Comparison of ENCODE assay signal across 26 mouse cellular contexts in the genomic region with DNA sequence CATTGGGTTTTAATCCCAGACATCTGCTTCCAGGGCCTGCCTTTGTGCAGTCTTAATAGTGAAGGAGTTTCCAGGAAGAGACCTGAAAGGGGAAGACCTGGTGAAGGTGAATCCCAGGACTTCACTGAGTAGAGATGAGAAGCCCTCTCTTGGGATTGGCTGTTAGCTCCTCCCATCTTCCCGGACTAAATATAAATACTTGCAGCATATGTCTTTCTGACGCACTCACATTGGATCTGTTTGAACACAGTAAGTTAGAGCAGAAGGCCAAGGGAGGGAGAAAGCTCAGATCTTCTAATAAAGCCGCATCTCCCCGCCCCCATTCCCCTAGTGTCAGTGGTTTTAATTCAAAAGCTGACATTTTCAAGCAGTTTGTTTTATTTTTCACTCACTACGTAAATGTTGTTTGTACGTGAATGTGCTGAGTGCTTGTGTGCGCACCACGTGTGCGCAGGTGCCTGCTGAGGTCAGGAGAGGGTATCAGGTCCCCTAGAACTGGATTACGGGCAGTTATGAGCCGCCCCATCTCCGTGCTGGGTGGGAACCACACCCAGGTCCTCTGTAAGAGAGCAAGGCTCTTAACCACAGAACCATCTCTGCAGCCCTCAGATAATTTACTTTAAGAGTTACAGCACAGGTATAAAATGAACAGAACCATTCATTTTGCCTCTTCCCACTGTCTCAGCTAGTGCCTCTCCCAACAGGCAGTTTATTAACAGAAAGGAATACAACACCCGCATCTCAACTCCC.
A peak's percentile ranks its signal among the peaks of the same experiment; 100 is the strongest.
DNase-seq lines count a peak whose midpoint lies in the region; ATAC-seq and TF ChIP-seq lines count a peak whose summit lies in the region.
"Had no signal": no experiment of that assay in that cellular context is flagged by ENCODE, and none has a peak within 500 bp of the region (broad histone marks: within the 10 kb centered on the region; RNA-seq: fewer than 3 reads in every experiment).

No protein-coding gene starts in this region.

- H3K27ac ChIP-seq in liver, embryonic 11.5 days (ENCODE audit: low read depth, low read length) = no peak overlapping the region
- no peak overlapping the region for H3K27ac ChIP-seq in liver, postnatal 0 days (ENCODE audit: low read depth)
- H3K27ac ChIP-seq in liver, embryonic 16.5 days (ENCODE audit: low read length) = no peak overlapping the region
- H3K27ac ChIP-seq: gastrocnemius, adult 2 months; heart, adult 2 months; hindbrain, embryonic 10.5 days; hindbrain, embryonic 15.5 days; kidney, embryonic 15.5 days; limb, embryonic 10.5 days; limb, embryonic 15.5 days; lung, embryonic 15.5 days; neural tube, embryonic 13.5 days had no signal

- no peak overlapping the region for H3K4me2 ChIP-seq in liver, embryonic 11.5 days
- H3K4me2 ChIP-seq in liver, postnatal 0 days (ENCODE audit: low read depth, low read length) = no peak overlapping the region
- H3K4me2 ChIP-seq in liver, embryonic 16.5 days (ENCODE audit: low read depth, low read length) = no peak overlapping the region
- H3K4me2 ChIP-seq: heart, embryonic 12.5 days; hindbrain, embryonic 15.5 days; kidney, embryonic 15.5 days; limb, embryonic 15.5 days; lung, embryonic 15.5 days; neural tube, embryonic 13.5 days had no signal

- peaks cover 6% of the 10 kb centered on the region; the same call in 1 of the 2 replicates for H3K27me3 ChIP-seq in liver, embryonic 11.5 days (replicated peaks; ENCODE audit: control insufficient read depth, insufficient read depth, low read length)
- no peaks in the 10 kb centered on the region for H3K27me3 ChIP-seq in liver, postnatal 0 days (ENCODE audit: insufficient read depth, low read length)
- H3K27me3 ChIP-seq in liver, embryonic 16.5 days (ENCODE audit: control insufficient read depth, insufficient read depth, low read depth, low read length) = no peaks in the 10 kb centered on the region
- H3K27me3 ChIP-seq: hindbrain, embryonic 15.5 days; lung, embryonic 15.5 days; neural tube, embryonic 13.5 days; Patski had no signal

- H3K4me3 ChIP-seq in liver, embryonic 11.5 days (ENCODE audit: low read depth, low read length) = no peak overlapping the region
- H3K4me3 ChIP-seq in liver, postnatal 0 days (ENCODE audit: low read depth, low read length) = no peak overlapping the region
- H3K4me3 ChIP-seq in liver, embryonic 16.5 days (ENCODE audit: low read depth, low read length) = no peak overlapping the region
- H3K4me3 ChIP-seq: gastrocnemius, adult 2 months; heart, adult 2 months; heart, embryonic 12.5 days; hindbrain, embryonic 10.5 days; hindbrain, embryonic 15.5 days; kidney, embryonic 15.5 days; limb, embryonic 10.5 days; limb, embryonic 15.5 days; lung, embryonic 15.5 days; neural tube, embryonic 13.5 days had no signal

- H3K36me3 ChIP-seq in liver, embryonic 11.5 days (ENCODE audit: control insufficient read depth, insufficient read depth, low read length) = no peaks in the 10 kb centered on the region
- no peaks in the 10 kb centered on the region for H3K36me3 ChIP-seq in liver, postnatal 0 days (replicated peaks; ENCODE audit: insufficient read depth, low read length)
- H3K36me3 ChIP-seq in liver, embryonic 16.5 days (ENCODE audit: control insufficient read depth, insufficient read depth) = no peaks in the 10 kb centered on the region
- H3K36me3 ChIP-seq: heart, embryonic 12.5 days; hindbrain, embryonic 10.5 days; hindbrain, embryonic 15.5 days; kidney, embryonic 15.5 days; limb, embryonic 10.5 days; limb, embryonic 15.5 days; lung, embryonic 15.5 days; neural tube, embryonic 13.5 days had no signal

- no peak for TF ChIP-seq EP300 in liver, postnatal 0 days (IDR thresholded peaks at IDR 0.05; ENCODE audit: low read depth)

- ATAC-seq in cerebellum, adult (ENCODE audit: insufficient number of reproducible peaks, low FRiP score, low TSS enrichment) = no peak
- ATAC-seq in liver, embryonic 11.5 days (replicated peaks; ENCODE audit: low FRiP score) = peak; percentile 53; the same call in 1 of the 2 replicates
- no peak for ATAC-seq in liver, postnatal 0 days
- 0 out of 2 replicates have a peak, but pooled peaks have one; percentile 9 for ATAC-seq in liver, embryonic 16.5 days (ENCODE audit: low read depth)
- ATAC-seq: forebrain, embryonic 14.5 days; inflammation-experienced regulatory T-cells, adult 6 months; Patski had no signal

- no peak overlapping the region for H3K9ac ChIP-seq in liver, embryonic 11.5 days (ENCODE audit: low read depth, low read length)
- H3K9ac ChIP-seq in liver, postnatal 0 days (replicated peaks) = no peak overlapping the region
- H3K9ac ChIP-seq in liver, embryonic 16.5 days (ENCODE audit: low read depth, low read length) = no peak overlapping the region
- H3K9ac ChIP-seq: heart, embryonic 12.5 days; hindbrain, embryonic 15.5 days; kidney, embryonic 15.5 days; limb, embryonic 15.5 days; lung, embryonic 15.5 days; neural tube, embryonic 13.5 days had no signal

- H3K9me3 ChIP-seq in liver, embryonic 11.5 days (ENCODE audit: control insufficient read depth, low read length) = no peaks in the 10 kb centered on the region
- H3K9me3 ChIP-seq in liver, postnatal 0 days (ENCODE audit: low read length) = no peaks in the 10 kb centered on the region
- no peaks in the 10 kb centered on the region for H3K9me3 ChIP-seq in liver, embryonic 16.5 days (replicated peaks; ENCODE audit: control insufficient read depth, low read length)
- H3K9me3 ChIP-seq: heart, embryonic 12.5 days; hindbrain, embryonic 10.5 days; hindbrain, embryonic 15.5 days; kidney, embryonic 15.5 days; limb, embryonic 10.5 days; limb, embryonic 15.5 days; lung, embryonic 15.5 days; neural tube, embryonic 13.5 days had no signal

- 74% methylated on average over 13 of the region's 13 CpGs for WGBS in liver, embryonic 11.5 days
- 72% methylated on average over 13 of the region's 13 CpGs for WGBS in liver, postnatal 0 days (ENCODE audit: insufficient replicate concordance)
- WGBS in liver, embryonic 16.5 days (ENCODE audit: insufficient replicate concordance) = 56% methylated on average over 13 of the region's 13 CpGs

- no peak for TF ChIP-seq CTCF in liver, postnatal 0 days (IDR thresholded peaks at IDR 0.05; ENCODE audit: low read depth)

- DNase-seq in cerebellum, adult 9-10 months = peak; percentile 52
- no peak for DNase-seq in liver, embryonic 11.5 days (ENCODE audit: low spot score)
- DNase-seq in liver, postnatal 0 days = no peak
- DNase-seq in brain, adult 2 months (ENCODE audit: low read depth, low spot score) = peak; percentile 72
- DNase-seq in frontal cortex, postnatal 25 days (ENCODE audit: low spot score in 2 of 2) = no peak
- no peak for DNase-seq in thymus, postnatal 25 days
- DNase-seq: adrenal gland, postnatal 14 days; gastrocnemius, adult 2 months; gastrocnemius, postnatal 36 days; heart, adult 2 months; heart, postnatal 10 days; kidney, adult 11 months; kidney, postnatal 25 days had no signal

- H3K4me1 ChIP-seq in liver, embryonic 11.5 days (replicated peaks; ENCODE audit: control insufficient read depth, insufficient read depth, low read length) = no peaks in the 10 kb centered on the region; the same call in 1 of the 2 replicates
- H3K4me1 ChIP-seq in liver, postnatal 0 days (ENCODE audit: insufficient read depth) = no peaks in the 10 kb centered on the region
- H3K4me1 ChIP-seq in liver, embryonic 16.5 days (ENCODE audit: control insufficient read depth, low read depth, low read length) = no peaks in the 10 kb centered on the region

Comparison
In these comparisons a context has a peak if more than half of its experiments do, and no peak if none do; other contexts are left out.
1. ATAC-seq: peak in liver, embryonic 11.5 days (single experiment) and liver, embryonic 16.5 days (single experiment); none in cerebellum, adult (single experiment) and liver, postnatal 0 days (single experiment).
2. DNase-seq: peak in cerebellum, adult 9-10 months (single experiment) and brain, adult 2 months (single experiment); none in liver, embryonic 11.5 days (single experiment), liver, postnatal 0 days (single experiment), frontal cortex, postnatal 25 days (0 of 2) and thymus, postnatal 25 days (single experiment).